Mouse (Mus musculus): ENCODE measurements around the gene Sirt4.

- no peak for TF ChIP-seq CTCF (IDR thresholded peaks at IDR 0.05)
- TF ChIP-seq EP300 (IDR thresholded peaks at IDR 0.05) = no peak
These were observed 30.0 kb downstream of the Sirt4 start for GRCm38 (mm10) chr5:115454422-115455090.
